Mouse (Mus musculus) liver, embryonic 11.5 days (tissue): ENCODE data around the gene Pax7. TPM values are rescaled to one million over a fixed set of nuclear protein-coding genes. Genes with fewer than 3 reads are reported as not detected.
A peak's percentile ranks its signal among the peaks of the same experiment; 100 is the strongest.

ENCODE experiments used
- ATAC-seq: fragments of 200-750 bp; cut with Nextera tagmentation; replicated peaks from 2 replicates; pipeline ENCODE4 v1.8.0; 2017; ENCODE audit warnings: moderate number of reproducible peaks, mild to moderate bottlenecking, moderate TSS enrichment, moderate library complexity; ENCODE audit not compliant: low FRiP score
- DNase-seq: peaks from one replicate; pipeline ENCODE4 v3.0.0-alpha.2; 2017; ENCODE audit warnings: low spot score
- H3K27ac ChIP-seq: fragments of 300-500 bp; sonication (generic); 2 replicates; pipeline ENCODE4 v1.5.1; 2014; ENCODE audit warnings: mild to moderate bottlenecking, low read depth, low read length, control low read depth
- H3K27me3 ChIP-seq: fragments of 300-500 bp; sonication (generic); replicated peaks from 2 replicates; pipeline ENCODE4 v1.6.1; 2014; ENCODE audit warnings: low read length, mixed read lengths; ENCODE audit not compliant: control insufficient read depth, insufficient read depth
- H3K36me3 ChIP-seq: fragments of 300-500 bp; sonication (generic); 2 replicates; pipeline ENCODE4 v1.6.1; 2014; ENCODE audit warnings: mild to moderate bottlenecking, low read length, moderate library complexity, mixed read lengths; ENCODE audit not compliant: control insufficient read depth, insufficient read depth
- H3K4me1 ChIP-seq: fragments of 300-500 bp; sonication (generic); replicated peaks from 2 replicates; pipeline ENCODE4 v1.6.1; 2014; ENCODE audit warnings: low read length, mixed read lengths; ENCODE audit not compliant: control insufficient read depth, insufficient read depth
- H3K4me2 ChIP-seq: fragments of 300-500 bp; sonication (generic); 2 replicates; pipeline ENCODE4 v1.6.1; 2014; ENCODE audit warnings: mild to moderate bottlenecking, control low read depth, moderate library complexity
- H3K4me3 ChIP-seq: fragments of 300-500 bp; sonication (generic); 2 replicates; pipeline ENCODE4 v1.5.1; 2014; ENCODE audit warnings: low read depth, low read length, control low read depth
- H3K9ac ChIP-seq: fragments of 300-500 bp; sonication (generic); 2 replicates; pipeline ENCODE4 v1.6.1; 2014; ENCODE audit warnings: low read depth, low read length, control low read depth
- H3K9me3 ChIP-seq: fragments of 300-500 bp; sonication (generic); 2 replicates; pipeline ENCODE4 v1.6.1; 2016; ENCODE audit warnings: low read length, inconsistent platforms, mixed read lengths; ENCODE audit not compliant: control insufficient read depth
- WGBS: fragments of 180-500 bp; shearing (Covaris S2); extraction: QIAGEN DNeasy Blood & Tissue Kit; methylation state at CpG from one replicate; pipeline ENCODE4 v1.1.7; 2014; 5-methylcytosine and 5-hydroxymethylcytosine counted together
- polyA plus RNA-seq: library from polyadenylated mRNA; unstranded; fragments of >200 nt; fragmentation: Nextera tagmentation; extraction: Ambion mirVana; gene quantifications from 2 replicates; pipeline ENCODE4 v1.2.1, GENCODE M21; 2014

The Pax7 gene
- polyA plus RNA-seq, result 0.12 and 0.19 TPM in 2 replicates

DNA sequence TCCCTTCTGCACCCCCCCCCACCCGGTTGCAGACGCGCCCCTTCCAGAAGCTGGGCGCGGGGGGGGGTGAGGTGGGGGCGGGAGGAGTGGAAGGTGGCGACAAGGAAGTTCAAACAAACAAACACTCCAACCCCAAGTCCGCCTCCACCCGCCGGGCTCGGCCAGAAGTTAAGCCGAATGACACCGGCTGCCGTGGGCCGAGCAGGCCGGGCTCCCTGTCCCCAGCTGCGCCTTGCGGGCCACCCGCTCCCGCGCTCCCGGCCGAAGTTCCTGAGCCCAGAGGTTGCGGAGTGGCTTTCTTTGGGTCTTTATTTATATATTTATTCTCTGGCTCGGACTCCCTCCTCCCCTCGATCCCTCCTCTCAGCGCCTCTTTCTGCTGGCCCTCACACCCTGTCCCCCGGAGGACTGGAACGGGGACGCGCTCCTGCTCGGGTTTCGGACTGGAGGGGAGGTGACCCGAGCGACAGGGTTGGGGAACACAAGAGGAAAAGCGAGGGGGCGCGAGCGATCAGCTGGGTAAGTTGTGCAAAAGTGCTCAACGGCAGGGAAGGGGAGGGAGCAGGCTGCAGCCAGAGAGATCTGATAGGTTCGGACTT is at the start of gene Pax7:
TSS of gene Pax7 (minus strand) at position 493 of the 599 bp plus-strand sequence.
- H3K4me3 ChIP-seq, result no peak within 1 kb of the TSS
- peaks cover 100% of the 10 kb centered on the region for H3K27me3 ChIP-seq
- H3K4me1 ChIP-seq, result no peaks in the 10 kb centered on the region
- no peaks in the 10 kb centered on the region for H3K36me3 ChIP-seq
- no peak within 1 kb of the TSS for H3K4me2 ChIP-seq
- no peak for ATAC-seq
- no peak within 1 kb of the TSS for H3K9ac ChIP-seq
- H3K9me3 ChIP-seq, result no peaks in the 10 kb centered on the region
- WGBS, result 1% methylated on average over 35 of the region's 41 CpGs
- DNase-seq, result no peak
- H3K27ac ChIP-seq, result no peak within 1 kb of the TSS

DNA sequence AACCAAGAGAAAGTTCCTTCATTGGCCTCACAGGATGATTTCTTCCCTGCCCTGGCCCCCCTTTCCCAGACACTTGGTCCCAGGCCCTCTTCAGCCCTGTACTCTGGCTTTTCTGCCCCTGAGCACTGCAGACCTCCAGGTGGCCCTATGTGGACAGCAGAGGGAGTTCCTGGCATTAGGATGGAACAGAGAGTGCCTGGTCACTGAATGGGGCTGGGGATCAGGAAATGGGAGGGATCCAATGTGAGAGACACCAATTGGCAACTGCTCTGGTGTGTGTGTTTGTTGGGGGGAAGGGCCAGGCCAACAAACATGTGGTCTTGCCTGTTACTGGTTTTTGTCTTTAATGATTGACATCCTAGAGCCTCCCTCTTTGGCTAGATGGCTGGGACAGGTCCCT is 48.5 kb upstream of the Pax7 start:
- no peak overlapping the region for H3K27ac ChIP-seq
- DNase-seq (no peak), ATAC-seq (no peak)
- 0 out of 2 replicates have a peak, but pooled peaks cover 3% of the 10 kb centered on the region for H3K27me3 ChIP-seq
- H3K4me2 ChIP-seq, result no peak overlapping the region
- no peak overlapping the region for H3K9ac ChIP-seq
- no peak overlapping the region for H3K4me3 ChIP-seq
- H3K36me3 ChIP-seq, result no peaks in the 10 kb centered on the region
- H3K9me3 ChIP-seq, result no peaks in the 10 kb centered on the region
- no peaks in the 10 kb centered on the region for H3K4me1 ChIP-seq

DNA sequence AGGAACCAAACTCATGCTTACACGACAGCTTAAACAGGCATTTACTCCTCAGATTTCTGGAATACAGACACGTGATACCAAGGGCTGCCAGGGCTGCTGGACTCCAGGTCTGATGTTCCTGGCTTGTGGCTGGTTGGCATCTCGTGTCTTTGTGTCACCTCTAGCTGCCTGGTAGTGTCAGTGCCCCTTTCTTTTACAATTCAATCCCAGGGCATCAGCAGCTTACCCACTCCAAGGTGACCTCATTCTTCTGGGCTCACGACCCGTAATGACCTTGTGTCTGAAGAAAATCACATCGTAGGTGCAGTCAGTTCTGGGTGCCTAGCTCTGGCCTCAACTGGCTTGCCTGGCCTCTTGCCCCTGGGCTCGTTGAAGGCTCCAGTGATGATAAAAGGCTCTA is 46.0 kb upstream of the Pax7 start:
- Histone ChIP-seq H3K27ac (no peak overlapping the region), H3K4me1 (no peaks in the 10 kb centered on the region), H3K36me3 (no peaks in the 10 kb centered on the region), H3K4me2 (no peak overlapping the region), H3K9me3 (no peaks in the 10 kb centered on the region), H3K27me3 (0 out of 2 replicates have a peak, but pooled peaks cover 3% of the 10 kb centered on the region), H3K4me3 (no peak overlapping the region), H3K9ac (no peak overlapping the region)
- no peak for ATAC-seq
- DNase-seq, result no peak
- 74% methylated on average over 7 of the region's 7 CpGs for WGBS

DNA sequence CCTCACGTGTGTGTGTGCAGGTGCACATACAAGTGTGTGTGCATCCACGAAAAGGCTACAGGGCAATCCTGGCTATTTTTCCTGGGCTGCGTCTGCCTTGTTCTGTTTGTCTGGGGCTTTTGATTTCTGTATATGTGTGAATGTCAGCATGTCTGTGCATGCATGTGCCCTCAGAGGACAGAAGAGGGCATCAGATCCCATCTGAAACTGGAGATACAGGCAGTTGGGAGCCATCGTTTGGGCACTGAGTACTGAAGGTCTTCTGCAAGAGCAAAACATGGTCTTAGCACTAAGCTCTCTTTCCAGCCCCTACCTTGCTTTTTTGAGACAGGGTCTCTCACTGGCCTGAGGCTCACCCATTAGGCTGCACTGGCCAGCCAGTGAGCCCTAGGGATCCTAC is 45.1 kb upstream of the Pax7 start:
- ATAC-seq (no peak), DNase-seq (no peak)
- no peaks in the 10 kb centered on the region for H3K4me1 ChIP-seq
- no peaks in the 10 kb centered on the region for H3K9me3 ChIP-seq
- no peak overlapping the region for H3K9ac ChIP-seq
- no peak overlapping the region for H3K27ac ChIP-seq
- WGBS, result 69% methylated on average over 4 of the region's 4 CpGs
- H3K27me3 ChIP-seq, result 0 out of 2 replicates have a peak, but pooled peaks cover 3% of the 10 kb centered on the region
- H3K4me3 ChIP-seq, result no peak overlapping the region
- no peak overlapping the region for H3K4me2 ChIP-seq
- no peaks in the 10 kb centered on the region for H3K36me3 ChIP-seq

DNA sequence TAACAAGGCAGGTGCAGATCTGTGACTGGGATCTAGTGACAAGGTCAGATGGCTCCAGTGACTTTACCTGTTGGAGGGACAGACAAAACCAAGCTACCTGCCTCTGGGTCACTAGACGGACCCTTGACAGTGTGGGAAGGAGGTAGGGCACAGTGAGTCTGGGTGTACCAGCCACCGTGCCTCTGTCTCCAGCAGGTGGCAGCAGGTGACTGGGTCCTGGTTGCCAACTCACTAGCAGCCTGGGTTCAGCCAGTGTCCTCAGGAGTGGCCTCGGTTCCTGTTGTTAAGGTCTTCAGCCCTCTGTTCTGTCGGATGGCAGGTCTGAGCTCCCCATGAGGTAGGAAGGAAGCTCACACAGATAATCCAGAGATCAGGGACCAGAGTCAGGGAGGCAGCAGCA is 43.9 kb upstream of the Pax7 start:
- no peak overlapping the region for H3K27ac ChIP-seq
- no peak overlapping the region for H3K9ac ChIP-seq
- ATAC-seq (no peak), DNase-seq (peak; percentile 42)
- H3K4me3 ChIP-seq, result no peak overlapping the region
- no peaks in the 10 kb centered on the region for H3K4me1 ChIP-seq
- 0 out of 2 replicates have a peak, but pooled peaks cover under 1% of the 10 kb centered on the region for H3K27me3 ChIP-seq
- no peaks in the 10 kb centered on the region for H3K9me3 ChIP-seq
- WGBS, result 8% methylated on average over 4 of the region's 4 CpGs
- H3K36me3 ChIP-seq, result no peaks in the 10 kb centered on the region
- H3K4me2 ChIP-seq, result no peak overlapping the region

DNA sequence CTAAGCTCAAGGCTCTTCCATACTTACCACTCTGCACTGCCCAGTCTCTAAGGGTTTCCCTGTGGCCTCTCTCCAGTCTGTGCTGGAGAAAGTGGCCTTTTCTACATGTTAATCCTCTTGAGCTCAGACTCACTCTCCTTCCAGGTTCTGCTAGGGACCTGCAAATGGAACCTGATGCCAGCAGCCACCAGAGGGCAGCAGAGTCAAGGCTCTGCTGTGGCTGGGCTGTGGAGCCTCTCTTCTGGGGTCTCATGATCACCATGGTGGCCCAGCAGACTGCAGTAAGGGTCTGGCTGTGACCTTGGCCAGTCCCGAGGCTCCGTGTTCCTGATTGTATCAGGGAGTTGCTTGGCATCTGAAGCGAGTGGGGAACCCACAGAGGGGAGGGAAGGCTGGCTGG is 39.3 kb upstream of the Pax7 start:
- DNase-seq (peak; percentile 56), ATAC-seq (no peak)
- no peaks in the 10 kb centered on the region for H3K27me3 ChIP-seq
- no peak overlapping the region for H3K9ac ChIP-seq
- H3K4me2 ChIP-seq, result no peak overlapping the region
- no peaks in the 10 kb centered on the region for H3K9me3 ChIP-seq
- WGBS, result 0% methylated on average over 3 of the region's 3 CpGs
- H3K27ac ChIP-seq, result no peak overlapping the region
- H3K36me3 ChIP-seq, result no peaks in the 10 kb centered on the region
- H3K4me3 ChIP-seq, result no peak overlapping the region
- H3K4me1 ChIP-seq, result no peaks in the 10 kb centered on the region

DNA sequence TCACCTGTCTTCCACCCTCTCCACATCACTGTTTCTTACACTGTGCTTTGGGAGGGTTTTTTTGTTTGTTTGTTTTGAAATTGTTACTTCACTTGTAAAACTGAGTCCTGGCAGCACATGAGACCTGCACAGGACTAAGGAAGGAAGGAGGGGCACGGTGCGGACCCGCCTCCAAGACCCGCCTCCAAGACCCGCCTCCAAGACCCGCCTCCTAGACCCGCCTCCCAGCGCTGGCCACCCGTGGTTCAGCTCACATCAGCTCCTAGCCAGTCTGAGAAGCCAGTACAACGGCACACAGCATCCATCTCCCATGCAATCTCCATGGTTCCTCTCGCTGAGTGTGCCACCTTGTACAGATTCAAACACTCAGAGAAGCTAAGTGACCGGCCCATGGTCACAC is 38.4 kb upstream of the Pax7 start:
- DNase-seq (no peak), ATAC-seq (no peak)
- no peaks in the 10 kb centered on the region for H3K36me3 ChIP-seq
- H3K4me2 ChIP-seq, result no peak overlapping the region
- no peak overlapping the region for H3K4me3 ChIP-seq
- H3K9me3 ChIP-seq, result no peaks in the 10 kb centered on the region
- H3K4me1 ChIP-seq, result no peaks in the 10 kb centered on the region
- H3K9ac ChIP-seq, result no peak overlapping the region
- H3K27me3 ChIP-seq, result no peaks in the 10 kb centered on the region
- H3K27ac ChIP-seq, result no peak overlapping the region
- 21% methylated on average over 12 of the region's 12 CpGs for WGBS

DNA sequence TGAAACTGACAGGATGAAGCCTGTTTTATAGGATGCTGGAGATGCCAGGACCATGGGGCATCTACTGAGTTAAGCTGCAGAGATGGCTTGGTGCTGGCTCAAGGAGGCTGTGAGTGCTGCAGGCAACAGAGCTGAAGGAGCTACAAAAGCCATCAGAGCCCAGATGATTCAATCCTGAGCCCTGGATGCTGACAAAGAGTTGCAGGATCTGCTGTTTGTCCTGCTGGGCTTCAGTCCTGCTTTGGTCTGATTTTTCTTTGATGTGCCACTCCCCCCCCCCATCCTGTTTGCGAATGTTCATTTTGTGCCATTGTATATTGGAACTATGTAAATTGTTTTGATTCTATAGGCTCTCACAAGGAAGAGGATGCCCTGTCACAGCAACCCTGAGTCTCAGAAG is 29.9 kb upstream of the Pax7 start:
- no peak for ATAC-seq
- H3K9ac ChIP-seq, result no peak overlapping the region
- no peak overlapping the region for H3K4me3 ChIP-seq
- no peaks in the 10 kb centered on the region for H3K9me3 ChIP-seq
- no peak overlapping the region for H3K4me2 ChIP-seq
- 82% methylated on average over 1 of the region's 1 CpGs for WGBS
- H3K27me3 ChIP-seq, result no peaks in the 10 kb centered on the region
- H3K36me3 ChIP-seq, result no peaks in the 10 kb centered on the region
- DNase-seq, result no peak
- H3K27ac ChIP-seq, result no peak overlapping the region
- H3K4me1 ChIP-seq, result no peaks in the 10 kb centered on the region

DNA sequence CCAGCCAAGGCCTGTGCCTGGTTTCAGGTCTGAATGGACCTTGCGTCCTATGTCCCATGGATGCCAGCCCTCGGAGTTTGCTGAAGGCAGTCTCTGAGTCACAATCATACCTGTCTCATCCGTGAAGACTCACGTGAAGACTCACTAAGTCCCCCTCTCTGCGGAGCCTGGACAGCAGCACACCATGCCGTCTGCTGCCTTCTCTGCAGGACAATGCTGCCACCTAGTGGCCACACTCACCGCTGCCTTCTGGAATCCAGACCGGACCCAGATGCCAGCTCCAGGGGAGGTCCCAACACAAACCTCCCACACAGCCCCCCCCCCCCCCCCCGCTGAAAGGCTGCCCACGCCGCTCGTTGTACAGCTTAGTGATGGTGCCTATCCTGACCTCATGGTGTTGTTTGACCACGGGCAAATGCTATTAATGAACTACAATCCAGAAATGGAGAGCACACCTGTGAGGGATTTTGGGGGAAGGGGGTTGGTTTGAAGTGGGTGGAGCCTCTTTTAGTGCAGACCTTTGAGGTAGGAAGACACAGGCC is 25.4 kb upstream of the Pax7 start:
- Histone ChIP-seq H3K4me1 (no peaks in the 10 kb centered on the region), H3K27me3 (peaks cover 19% of the 10 kb centered on the region), H3K36me3 (no peaks in the 10 kb centered on the region), H3K4me2 (no peak overlapping the region), H3K27ac (no peak overlapping the region), H3K4me3 (no peak overlapping the region), H3K9ac (no peak overlapping the region), H3K9me3 (no peaks in the 10 kb centered on the region)
- ATAC-seq, result no peak
- 4% methylated on average over 13 of the region's 13 CpGs for WGBS
- DNase-seq, result peak; percentile 71
